Mouse (Mus musculus) c-Kit-positive CD71-positive TER-119-positive erythroid progenitor cells, embryonic 14.5 days (primary cell): ENCODE measurements around the gene Eif2s1.
A peak's percentile ranks its signal among the peaks of the same experiment; 100 is the strongest.

ENCODE experiments used
- DNase-seq: peaks from one replicate; pipeline ENCODE4 v3.0.0-alpha.2; 2013; ENCODE audit warnings: low spot score

The Eif2s1 gene

GRCm38 (mm10) chr12:78861496-78862253, at the start of gene Eif2s1, which contains the start of gene Atp6v1d:
Gene Eif2s1 (plus strand): TSS chr12:78861819.
Gene Atp6v1d (minus strand): TSS chr12:78861638.
- DNase-seq: peak; percentile 99

- no peak for DNase-seq
Observed at GRCm38 (mm10) chr12:78814437-78814836, 47.2 kb upstream of the Eif2s1 start.

- DNase-seq: no peak
Observed at GRCm38 (mm10) chr12:78834496-78834895, 27.1 kb upstream of the Eif2s1 start.

GRCm38 (mm10) chr12:78839906-78840305, 21.7 kb upstream of the Eif2s1 start:
- no peak for DNase-seq

DNA sequence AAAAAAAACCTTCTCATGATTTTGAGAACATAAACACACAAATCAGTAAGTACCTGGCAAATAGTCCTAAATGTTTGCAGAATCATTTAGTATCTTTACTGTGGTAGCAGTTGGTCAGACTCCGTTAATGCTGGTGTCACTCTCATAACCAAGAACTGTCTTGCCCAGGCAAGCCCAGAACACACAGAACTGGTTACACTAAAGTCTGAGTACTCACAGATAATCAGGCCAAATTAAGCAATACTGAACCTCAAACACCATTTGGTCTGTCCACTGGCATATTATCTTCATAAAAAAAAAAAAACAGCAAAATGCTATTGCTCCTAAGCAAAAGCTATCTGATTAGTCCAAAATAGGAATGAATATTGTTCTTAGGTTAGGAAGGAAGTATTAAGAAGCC, 19.2 kb upstream of the Eif2s1 start:
- no peak for DNase-seq

- DNase-seq: no peak
Observed at GRCm38 (mm10) chr12:78848246-78848645, 13.4 kb upstream of the Eif2s1 start.

DNA sequence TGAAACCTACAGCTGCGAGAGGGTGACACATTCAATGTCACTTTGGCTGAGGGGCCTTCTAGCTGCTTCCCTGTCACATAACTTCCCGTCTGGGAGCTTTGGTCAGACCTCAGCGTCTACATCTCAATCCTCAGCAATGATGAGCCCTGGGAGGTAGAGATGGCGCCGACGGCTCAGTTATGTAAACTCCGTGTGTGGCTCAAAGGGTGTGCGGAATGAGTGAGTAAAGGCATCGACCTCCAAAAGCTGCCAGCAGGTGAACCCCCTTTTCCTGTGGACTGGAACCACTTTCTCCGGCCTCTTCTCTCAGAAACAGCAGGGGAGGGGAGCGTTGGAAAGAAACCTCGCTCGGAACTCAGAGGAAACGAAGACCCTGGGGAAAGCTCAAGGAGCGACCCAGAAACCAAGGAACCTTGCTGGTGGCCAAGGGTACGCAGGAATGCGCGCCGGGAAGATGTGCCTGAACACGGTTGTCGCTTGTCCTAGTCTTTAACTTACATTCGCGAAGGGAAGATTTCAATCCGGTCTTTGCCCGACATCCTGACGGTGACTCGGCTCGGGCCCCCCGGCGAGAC, 611 bp upstream of the Eif2s1 start:
- DNase-seq: peak; percentile 33

DNA sequence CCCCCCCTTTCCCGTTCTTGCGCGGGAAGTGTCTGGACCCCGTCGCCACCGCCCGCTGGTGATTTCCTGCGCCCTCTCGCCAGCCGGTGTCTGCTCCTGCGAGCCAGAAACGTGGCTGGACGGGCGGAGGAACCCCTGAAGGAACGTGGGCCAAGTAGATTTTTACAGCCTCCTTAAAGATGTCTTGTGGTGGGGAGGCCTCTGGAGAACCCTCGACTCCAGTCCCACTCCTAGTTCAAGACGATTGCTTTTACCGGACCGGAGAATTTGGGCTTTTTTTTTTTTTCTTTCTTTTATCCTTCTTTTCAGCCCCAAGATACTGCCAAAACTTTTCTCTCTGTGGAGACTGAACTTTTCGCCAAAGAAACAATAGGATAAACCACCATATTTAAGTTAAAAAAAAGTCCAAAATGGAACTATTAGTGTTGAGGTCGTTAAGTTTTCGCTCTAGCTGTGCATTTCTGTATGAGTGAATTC, 673 bp downstream of the Eif2s1 start:
- no peak for DNase-seq

- DNase-seq: peak; percentile 62
Observed at GRCm38 (mm10) chr12:78865434-78865833, 3.8 kb downstream of the Eif2s1 start.

- no peak for DNase-seq
Observed at GRCm38 (mm10) chr12:78868115-78868514, 6.5 kb downstream of the Eif2s1 start.

- DNase-seq: no peak
Observed at GRCm38 (mm10) chr12:78874581-78874980, 13.0 kb downstream of the Eif2s1 start.

- DNase-seq: no peak
Observed at GRCm38 (mm10) chr12:78890062-78890461, 28.4 kb downstream of the Eif2s1 start.

DNA sequence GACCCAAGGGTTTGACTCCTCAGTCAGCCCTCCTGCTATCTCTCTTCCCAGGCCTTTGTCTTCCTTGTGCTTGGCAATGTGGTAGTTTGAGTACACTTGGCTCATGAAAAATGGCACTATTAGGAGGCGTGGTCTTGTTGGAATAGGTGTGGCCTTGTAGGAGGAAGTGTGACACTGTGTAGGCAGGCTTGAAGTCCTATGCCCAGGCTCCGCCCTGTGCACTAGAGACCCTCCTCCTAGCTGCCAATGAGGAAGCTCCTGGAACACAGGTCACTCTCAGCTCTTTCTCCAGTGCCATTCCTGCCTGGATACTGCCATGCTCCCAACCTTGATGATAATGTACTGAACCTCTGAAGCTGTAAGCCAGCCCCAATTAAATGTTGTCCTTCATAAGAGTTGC, 29.5 kb downstream of the Eif2s1 start:
- no peak for DNase-seq

- no peak for DNase-seq
Observed at GRCm38 (mm10) chr12:78897861-78898260, 36.2 kb downstream of the Eif2s1 start.

DNA sequence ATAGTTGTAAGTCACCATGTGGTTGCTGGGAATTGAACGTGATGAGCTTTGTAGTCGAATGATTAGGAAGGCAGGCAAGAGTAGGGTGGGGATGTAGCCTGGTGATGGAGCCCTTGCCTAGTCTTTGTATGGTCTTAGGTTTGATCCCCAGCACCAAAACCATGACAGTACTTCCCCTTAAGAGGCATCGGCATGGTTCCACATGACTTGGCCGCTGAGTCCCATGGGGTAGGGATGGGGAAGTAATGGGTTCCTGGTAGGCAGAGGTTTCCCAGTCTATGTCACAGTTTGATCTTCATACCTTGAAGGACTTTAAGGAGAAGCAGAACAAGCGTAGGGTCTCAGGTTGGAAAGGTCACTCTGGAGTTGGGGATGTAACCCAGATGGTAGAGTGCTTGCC, 39.8 kb downstream of the Eif2s1 start:
- no peak for DNase-seq

- DNase-seq: no peak
Observed at GRCm38 (mm10) chr12:78903313-78903712, 41.7 kb downstream of the Eif2s1 start.

- no peak for DNase-seq
Observed at GRCm38 (mm10) chr12:78904499-78904898, 42.9 kb downstream of the Eif2s1 start.

DNA sequence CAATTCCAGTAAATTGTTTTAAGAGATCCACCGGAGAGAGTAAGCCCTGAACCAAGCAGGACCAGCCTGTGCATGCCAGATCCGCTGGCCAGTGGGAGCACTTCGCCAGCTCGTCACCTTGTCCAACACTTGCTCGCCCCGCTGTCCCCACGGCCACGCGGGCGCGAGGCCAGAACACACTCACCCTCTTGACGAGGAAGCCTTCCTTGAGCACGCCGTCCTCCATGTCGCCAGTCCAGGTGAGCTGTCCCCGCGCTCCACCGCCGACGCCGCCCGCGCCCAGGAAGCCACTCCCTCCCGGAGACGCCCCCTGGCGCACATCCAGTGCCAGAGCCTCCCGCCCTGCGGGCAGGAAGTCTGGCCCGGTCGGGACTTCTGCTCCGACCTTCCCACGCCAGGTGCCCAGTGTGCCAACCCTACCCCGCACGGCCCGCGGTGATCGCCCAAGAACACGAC, 45.1 kb downstream of the Eif2s1 start, which contains the start of gene Plek2:
Gene Plek2, minus strand, starts transcription at position 258 of the 456 bp plus-strand sequence.
- peak; percentile 72 for DNase-seq

- no peak for DNase-seq
Observed at GRCm38 (mm10) chr12:78908081-78908605, 46.5 kb downstream of the Eif2s1 start.

DNA sequence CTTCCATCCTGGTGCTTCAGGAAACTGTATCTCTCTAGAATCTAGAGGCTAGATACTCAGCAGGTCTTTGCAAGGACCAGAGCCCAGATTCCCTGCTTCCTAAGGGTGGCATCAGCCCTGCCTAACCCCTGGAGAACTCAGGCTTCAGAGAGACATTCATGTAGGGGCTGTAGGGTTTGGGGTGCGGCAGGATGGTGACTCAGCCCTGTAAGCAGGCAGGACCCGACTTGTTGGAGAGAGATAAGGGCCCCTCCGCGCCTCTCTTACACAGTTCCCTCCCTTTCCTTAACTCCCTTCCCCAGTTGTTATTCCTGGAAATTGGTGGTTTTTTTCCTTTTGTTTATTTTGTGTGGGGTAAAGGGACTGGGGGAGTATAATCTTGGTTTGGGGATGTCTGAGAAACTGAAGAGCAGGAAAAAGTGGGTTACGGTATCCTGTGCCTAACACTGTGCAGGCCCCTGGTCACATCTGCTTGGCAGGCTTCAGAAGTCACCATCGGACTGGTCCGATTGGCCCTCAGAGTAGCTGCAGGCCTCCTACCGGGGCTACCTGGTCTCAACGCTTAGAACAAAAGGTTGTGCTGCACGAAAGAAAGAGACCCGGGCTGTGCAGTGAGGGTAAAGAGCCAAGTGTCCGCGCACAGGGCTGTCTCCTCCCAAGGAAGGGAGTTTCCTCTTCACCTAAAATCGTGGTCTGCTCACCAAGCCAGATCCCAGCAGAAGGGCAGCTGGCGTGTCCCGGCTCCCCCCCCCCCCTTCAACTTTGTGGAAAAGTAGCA, 49.3 kb downstream of the Eif2s1 start:
- peak; percentile 89 for DNase-seq

- peak; percentile 86 for DNase-seq
Observed at GRCm38 (mm10) chr12:78911707-78912417, 50.2 kb downstream of the Eif2s1 start.

DNA sequence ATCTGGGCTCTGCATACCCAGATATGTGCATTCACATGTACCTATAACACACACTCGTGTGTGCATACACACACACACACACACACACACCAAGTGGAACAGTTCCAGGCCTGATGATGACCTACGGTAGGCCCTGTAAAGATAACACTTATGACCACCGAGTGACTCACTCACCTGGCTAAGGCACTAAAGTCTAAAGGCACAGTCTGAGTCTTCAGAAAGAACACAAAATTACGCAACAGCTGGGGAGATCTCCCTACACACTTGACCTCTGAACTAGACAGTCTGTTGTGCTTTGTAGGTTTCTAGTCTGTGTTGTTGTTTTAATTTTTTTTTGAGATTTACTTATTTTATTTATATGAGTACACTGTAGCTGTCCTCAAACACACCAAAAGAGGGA, 52.8 kb downstream of the Eif2s1 start:
- no peak for DNase-seq
